Mouse (Mus musculus) lung, postnatal 10 days (tissue): Measurements from ENCODE around the gene Slc16a5.

Source experiments
- DNase-seq: peaks from one replicate; pipeline ENCODE4 v3.0.0; 2021

Gene Slc16a5

GRCm38 (mm10) chr11:115462243-115462891 lies at the start of gene Slc16a5:
Gene Slc16a5, plus strand, starts transcription at chr11:115462474.
- no peak for DNase-seq

DNA sequence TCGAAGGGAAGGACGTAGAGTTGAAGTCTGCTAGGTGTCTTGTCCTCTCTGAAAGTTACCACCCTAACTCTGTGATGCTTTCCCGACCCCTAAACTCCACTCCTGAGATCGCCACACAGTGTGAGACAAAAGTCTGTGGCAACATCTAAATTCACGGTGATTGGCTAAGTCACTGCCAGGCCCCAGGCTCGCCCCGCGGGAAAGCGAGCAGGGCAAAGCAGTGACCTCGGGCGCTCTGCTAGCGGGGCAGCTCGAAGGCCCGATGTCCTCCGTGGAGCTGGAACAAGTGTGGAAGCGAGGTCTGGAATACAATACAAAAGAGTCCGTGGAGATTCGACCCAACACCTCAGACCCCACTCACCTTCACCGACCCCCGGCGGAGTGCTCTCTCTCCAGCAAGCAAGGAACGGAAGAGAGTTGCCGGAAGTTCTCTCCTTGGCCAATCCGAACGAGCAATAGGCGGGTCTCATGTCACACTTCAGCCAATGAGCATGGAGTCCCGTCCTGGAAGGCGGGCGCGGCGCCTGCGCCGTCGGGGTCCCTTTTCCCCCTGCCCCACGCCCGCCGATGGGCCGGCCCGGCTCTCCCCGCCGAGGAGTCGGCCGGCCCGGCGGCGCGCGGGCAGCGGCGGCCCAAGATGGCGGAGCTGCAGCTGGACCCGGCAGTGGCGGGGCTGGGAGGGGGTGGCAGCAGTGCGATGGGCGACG lies 42.6 kb upstream of the Slc16a5 start, which contains the start of the genes Atp5h and Kctd2:
Gene Atp5h (minus strand): TSS at position 432 of the 707 bp plus-strand sequence.
Gene Kctd2 (plus strand): TSS at position 598 of the 707 bp plus-strand sequence.
- peak; percentile 97 for DNase-seq

DNA sequence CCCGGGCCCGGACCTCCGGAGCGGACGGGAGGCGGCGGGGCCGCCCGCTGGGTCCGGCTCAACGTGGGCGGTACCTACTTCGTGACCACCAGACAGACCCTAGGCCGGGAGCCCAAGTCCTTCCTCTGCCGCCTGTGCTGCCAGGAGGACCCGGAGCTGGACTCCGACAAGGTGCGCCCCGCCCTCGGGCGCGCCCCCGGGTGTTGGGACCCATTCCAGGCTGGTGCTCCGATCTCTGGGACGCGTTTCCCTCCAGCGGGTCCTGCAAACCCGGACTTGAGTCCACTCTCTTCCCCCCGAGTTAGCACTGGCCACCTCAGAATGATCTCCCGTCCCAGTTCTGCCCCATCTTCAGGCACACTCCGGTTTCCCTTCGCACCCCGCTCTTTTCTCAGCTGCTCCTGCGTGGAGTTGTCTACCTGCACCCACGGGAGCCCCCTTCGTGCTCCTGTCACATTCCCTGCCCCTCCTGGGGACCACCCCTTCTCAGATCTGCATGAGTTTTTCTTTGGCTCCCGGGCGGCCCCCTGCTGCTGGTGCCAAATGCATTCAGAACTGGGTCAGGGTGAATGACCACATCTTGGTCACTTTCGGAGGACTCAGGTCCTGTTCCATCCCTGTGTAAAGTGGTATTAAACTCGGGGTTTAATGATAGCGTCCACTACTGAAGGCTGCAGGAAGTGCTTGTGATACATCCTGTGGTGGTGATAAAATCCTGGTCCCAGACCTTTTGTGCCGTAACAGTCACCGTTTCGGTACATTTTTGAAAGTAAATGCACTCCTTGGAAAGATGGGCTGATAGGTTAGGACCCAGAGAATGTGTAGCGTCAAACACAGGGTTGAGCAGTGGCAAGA lies 41.7 kb upstream of the Slc16a5 start:
- peak; percentile 79 for DNase-seq

DNA sequence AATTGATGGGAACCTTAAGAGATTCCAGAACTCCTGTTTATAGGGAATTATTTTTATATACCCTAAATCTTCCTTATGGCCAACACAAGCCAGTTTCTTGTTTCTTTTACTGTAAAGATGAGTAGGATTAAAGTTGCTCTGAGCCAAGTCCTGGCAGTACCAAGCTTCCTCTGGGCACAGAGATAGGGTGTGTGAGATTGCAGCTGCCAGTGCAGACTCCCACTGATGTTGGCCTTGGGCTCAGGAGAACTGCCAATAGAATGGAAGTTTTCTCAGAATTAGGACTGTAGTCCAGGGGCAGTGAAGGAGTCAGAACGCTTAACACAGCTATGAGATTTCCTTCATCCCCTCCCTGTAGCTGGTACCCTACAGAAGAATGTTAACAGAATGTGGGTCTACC lies 40.9 kb upstream of the Slc16a5 start:
- DNase-seq = no peak

GRCm38 (mm10) chr11:115421972-115422371 lies 40.3 kb upstream of the Slc16a5 start:
- no peak for DNase-seq

- DNase-seq = no peak
These were observed 39.2 kb upstream of the Slc16a5 start for GRCm38 (mm10) chr11:115423091-115423490.

GRCm38 (mm10) chr11:115424666-115425065 lies 37.6 kb upstream of the Slc16a5 start:
- no peak for DNase-seq

- no peak for DNase-seq
These were observed 36.6 kb upstream of the Slc16a5 start for GRCm38 (mm10) chr11:115425671-115426070.

- peak; percentile 88 for DNase-seq
These were observed 34.6 kb upstream of the Slc16a5 start for GRCm38 (mm10) chr11:115427482-115428331.

DNA sequence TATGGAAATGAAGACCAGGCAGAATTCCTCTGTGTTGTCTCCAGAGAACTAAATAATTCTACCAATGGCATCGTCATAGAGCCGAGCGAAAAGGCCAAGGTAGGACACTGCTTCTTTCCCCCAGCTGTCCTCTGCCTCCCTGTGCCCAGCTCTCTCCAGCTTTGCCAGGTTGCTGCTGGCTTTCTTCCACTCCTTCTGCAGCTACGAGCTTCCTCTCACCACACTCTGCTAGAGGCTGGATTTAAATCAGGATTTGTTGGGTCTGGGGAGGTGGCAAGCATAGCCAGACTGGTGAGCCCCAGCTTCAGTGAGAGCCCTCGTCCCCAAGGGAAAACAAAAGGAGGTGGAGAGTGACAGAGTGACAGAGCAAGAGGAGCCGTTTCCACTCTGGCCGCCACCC lies 33.0 kb upstream of the Slc16a5 start:
- no peak for DNase-seq

GRCm38 (mm10) chr11:115430561-115430960 lies 31.7 kb upstream of the Slc16a5 start:
- no peak for DNase-seq

DNA sequence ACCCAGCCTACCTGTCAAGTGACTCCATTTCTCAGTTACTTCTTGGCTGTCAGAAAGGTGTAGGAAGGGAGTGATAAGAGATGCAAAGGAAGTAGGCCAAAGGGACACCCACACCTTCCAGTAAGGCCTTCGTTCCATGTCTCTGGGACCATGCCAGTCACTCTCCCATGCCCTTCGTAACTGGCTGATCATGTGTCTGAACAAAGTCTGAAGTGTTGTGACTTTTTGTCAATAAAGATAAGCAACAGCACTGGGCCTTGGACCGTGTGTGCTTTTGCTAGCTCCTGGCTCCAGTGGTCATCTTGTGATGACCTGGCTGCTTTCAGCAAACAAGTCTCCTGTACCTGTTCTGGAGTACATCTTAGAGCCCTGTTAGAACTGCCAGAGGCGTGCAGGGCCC lies 29.5 kb upstream of the Slc16a5 start:
- no peak for DNase-seq

GRCm38 (mm10) chr11:115433342-115433741 lies 28.9 kb upstream of the Slc16a5 start:
- no peak for DNase-seq

DNA sequence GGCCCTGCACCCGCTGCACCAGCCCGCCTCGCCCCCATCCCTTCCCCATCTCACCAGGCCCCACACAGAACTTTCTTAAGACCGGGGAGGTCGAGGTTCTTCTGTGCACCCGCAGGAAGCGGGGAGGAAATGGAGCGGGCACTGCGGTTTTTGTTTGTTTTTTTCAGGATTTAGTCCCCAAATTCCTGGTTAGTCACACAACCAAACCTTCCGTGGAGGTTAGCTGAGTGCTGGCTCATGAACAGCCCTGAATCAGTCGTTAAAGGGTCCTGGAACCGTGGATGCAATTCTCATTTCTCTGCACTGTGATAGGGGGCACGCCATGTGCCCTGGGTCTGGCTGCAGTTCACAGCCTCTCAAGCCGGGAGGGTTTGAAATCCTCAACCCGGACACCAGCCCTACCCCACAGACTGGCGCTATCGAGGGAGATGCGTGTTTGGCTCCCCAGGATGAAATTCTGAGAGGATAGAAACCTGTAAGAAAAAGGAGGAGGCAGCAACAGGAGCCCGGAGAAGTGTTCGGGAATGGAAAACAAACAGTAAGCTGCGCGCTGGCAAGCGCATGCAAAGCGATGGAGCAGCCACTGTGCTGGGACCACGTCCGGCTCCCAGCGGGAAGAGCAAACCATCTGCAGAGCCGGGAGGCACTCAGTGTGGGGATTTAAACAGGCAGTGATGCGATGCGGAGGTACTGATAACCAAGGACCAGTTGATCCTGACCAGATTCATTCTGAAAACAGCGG lies 26.5 kb upstream of the Slc16a5 start:
- DNase-seq = peak; percentile 36

DNA sequence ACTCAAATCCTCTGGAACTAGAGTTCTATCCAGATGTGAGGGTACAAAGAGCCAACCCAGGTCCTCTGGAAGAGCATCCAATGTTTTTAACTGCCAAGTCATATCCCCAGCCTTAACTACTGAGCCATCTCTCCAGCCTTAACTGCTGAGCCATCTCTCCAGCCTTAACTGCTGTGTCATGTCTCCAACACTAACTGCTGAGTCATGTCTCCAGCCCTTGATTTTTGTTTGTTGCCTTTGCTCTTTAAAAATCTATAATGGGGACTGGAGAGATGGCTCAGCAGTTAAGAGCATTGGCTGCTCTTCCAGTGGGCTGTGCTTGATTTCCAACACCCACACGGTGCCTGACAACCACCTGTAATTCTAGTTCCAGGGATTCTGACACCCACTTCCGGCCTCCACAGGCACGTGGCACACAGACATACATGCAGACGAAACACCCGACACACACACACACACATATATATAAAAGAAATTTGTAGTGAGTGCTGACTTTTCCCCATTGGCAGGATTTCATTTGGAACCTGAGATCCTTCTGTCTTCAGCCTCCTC lies 24.6 kb upstream of the Slc16a5 start:
- no peak for DNase-seq

DNA sequence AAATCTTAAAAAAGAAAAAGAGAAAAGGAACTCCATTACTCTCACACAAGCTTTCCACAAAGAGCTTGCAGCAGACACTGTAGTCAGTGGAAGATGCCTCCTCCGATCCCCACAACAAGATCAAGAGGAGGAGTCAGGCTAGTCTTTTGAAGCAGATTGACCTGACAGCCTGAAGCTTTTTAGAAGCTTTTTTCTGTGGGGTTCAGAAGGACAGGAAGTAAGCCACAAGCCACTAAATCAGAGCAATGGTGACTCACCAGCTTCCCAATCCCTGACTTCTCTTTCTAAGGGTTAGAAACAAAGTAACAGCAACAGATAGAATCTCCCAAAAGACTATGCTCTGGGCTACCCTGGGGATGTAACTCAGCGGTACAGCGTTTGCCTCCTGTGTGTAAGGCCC lies 22.9 kb upstream of the Slc16a5 start:
- DNase-seq = no peak

GRCm38 (mm10) chr11:115439906-115440595 lies 22.2 kb upstream of the Slc16a5 start, which contains the start of gene Trim80:
Gene Trim80, plus strand, starts transcription at chr11:115440545.
- DNase-seq = no peak

DNA sequence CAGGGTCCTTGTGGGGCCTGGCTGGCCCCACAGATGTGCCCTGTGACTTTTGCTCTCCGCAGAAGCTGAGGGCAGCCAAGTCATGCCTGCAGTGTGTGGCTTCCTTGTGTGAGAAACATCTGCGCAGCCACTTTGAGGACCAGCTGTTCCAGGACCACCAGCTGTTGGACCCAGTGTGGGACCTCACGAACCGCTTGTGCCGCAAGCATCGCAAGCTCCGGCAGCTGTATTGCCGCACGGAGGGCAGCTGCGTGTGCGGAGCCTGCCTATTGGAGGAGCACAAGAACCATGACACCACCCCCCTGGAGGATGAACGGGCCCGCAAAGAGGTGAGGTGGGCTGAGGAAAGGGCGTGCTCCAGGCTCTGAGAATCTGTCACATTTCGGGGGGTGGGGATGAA lies 20.9 kb upstream of the Slc16a5 start:
- peak; percentile 16 for DNase-seq

- no peak for DNase-seq
These were observed 15.4 kb upstream of the Slc16a5 start for GRCm38 (mm10) chr11:115446906-115447305.

DNA sequence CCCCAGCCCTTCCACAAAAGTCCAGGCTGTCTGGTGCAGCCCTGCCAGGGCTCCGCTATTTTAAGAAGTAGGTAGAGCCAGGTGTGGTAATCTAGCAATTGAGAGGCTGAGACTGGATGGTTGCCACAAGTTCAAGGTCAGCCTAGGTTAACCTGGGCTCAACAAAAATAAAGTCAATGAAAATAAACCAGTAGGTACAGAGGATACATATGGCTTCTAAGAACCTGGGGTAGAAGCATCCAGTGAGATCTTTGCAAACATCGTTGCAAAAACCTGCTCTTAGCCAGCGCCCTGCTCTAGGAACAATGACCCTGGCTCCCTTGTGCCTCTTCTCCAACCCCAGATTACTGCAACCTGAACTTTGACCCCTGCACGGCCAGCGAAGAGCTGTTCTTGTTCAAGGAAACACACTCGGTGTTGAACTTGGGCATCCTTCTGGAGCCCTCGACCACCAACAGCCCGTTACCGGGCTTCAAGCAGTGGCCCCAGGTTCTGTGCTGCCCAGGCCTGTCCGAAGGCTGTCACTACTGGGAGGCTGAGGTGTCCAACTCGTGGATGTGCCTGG lies 14.9 kb upstream of the Slc16a5 start:
- no peak for DNase-seq
